ENCODE assay signal across 15 mouse cellular contexts in the genomic region with DNA sequence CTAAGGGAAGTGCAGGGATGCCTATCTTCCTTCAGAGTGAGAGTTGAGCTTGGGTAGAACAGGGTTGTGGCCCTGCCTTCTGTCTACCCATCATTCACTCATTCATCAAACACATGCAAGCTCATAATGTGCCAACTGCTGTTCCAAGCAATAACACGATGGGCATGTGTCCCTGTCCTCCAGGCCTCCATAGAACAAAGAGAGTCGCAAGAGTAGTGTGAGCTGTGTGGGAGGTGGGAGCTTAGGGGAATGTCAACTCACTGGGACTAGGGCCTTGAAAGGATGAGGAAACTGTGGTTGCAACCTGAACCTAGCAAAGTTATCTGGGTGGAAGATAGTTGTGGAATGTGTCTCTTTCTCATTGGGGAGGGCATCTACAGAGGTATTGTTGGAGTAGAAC.
A peak's percentile ranks its signal among the peaks of the same experiment; 100 is the strongest.
DNase-seq lines count a peak whose midpoint lies in the region; ATAC-seq lines count a peak whose summit lies in the region.
"Had no signal": no experiment of that assay in that cellular context is flagged by ENCODE, and none has a peak within 500 bp of the region (broad histone marks: within the 10 kb centered on the region; RNA-seq: fewer than 3 reads in every experiment).

No protein-coding gene starts in this region.

- DNase-seq in heart, adult 11 months, result peak; percentile 71
- DNase-seq in heart, adult 9 months (ENCODE audit: low spot score in 2 of 2), result no peak
- peak; percentile 6 for DNase-seq in 416B (ENCODE audit: low read depth)
- peak; percentile 90 for DNase-seq in fat pad, adult 2 months (ENCODE audit: extremely low read depth, low read depth, low spot score)
- DNase-seq in kidney, adult 8-10 months, result no peak
- DNase-seq: adrenal gland, adult 8-10 months; adrenal gland, postnatal 14 days; adrenal gland, postnatal 36 days; cerebellum, adult 11-12 months; cerebellum, adult 2 months; cerebellum, adult 9-10 months; cerebellum, postnatal 10 days had no signal

- ATAC-seq in activated CD4-positive, CD25-positive, alpha-beta regulatory T cell, adult 4 months, result no peak
- ATAC-seq: forebrain, embryonic 14.5 days; forebrain, embryonic 16.5 days had no signal

Comparison
In these comparisons a context has a peak if more than half of its experiments do, and no peak if none do; other contexts are left out.
1. DNase-seq: peak in heart, adult 11 months (single experiment), 416B (single experiment) and fat pad, adult 2 months (single experiment); none in heart, adult 9 months (0 of 2) and kidney, adult 8-10 months (0 of 2).